ENCODE assay signal across 29 mouse cellular contexts in genomic region chr7:80526698-80527097, GRCm38 (mm10). TPM values are rescaled to one million over a fixed set of nuclear protein-coding genes. Genes with fewer than 3 reads are reported as not detected.
DNase-seq lines count a peak whose midpoint lies in the region; ATAC-seq and TF ChIP-seq lines count a peak whose summit lies in the region.
"Had no signal": no experiment of that assay in that cellular context is flagged by ENCODE, and none has a peak within 500 bp of the region (broad histone marks: within the 10 kb centered on the region; RNA-seq: fewer than 3 reads in every experiment).

No protein-coding gene starts in this region.

- WGBS in liver, embryonic 13.5 days (ENCODE audit: insufficient replicate concordance), result 61% methylated on average over 6 of the region's 6 CpGs
- WGBS in liver, postnatal 0 days (ENCODE audit: insufficient replicate concordance), result 73% methylated on average over 6 of the region's 6 CpGs

- H3K9me3 ChIP-seq in liver, embryonic 13.5 days (replicated peaks), result no peaks in the 10 kb centered on the region
- no peaks in the 10 kb centered on the region for H3K9me3 ChIP-seq in liver, postnatal 0 days (ENCODE audit: low read length)
- H3K9me3 ChIP-seq: embryonic facial prominence, embryonic 12.5 days; embryonic facial prominence, embryonic 15.5 days; G1E; heart, embryonic 12.5 days; heart, embryonic 15.5 days; hindbrain, embryonic 10.5 days; hindbrain, embryonic 13.5 days had no signal

- peaks cover 65% of the 10 kb centered on the region for H3K4me1 ChIP-seq in liver, embryonic 13.5 days (replicated peaks)
- peaks cover 12% of the 10 kb centered on the region for H3K4me1 ChIP-seq in liver, postnatal 0 days (ENCODE audit: insufficient read depth)
- H3K4me1 ChIP-seq: embryonic facial prominence, embryonic 15.5 days; heart, embryonic 15.5 days; hindbrain, embryonic 10.5 days; hindbrain, embryonic 13.5 days had no signal

- H3K4me3 ChIP-seq in liver, embryonic 13.5 days (replicated peaks), result no peak overlapping the region
- no peak overlapping the region for H3K4me3 ChIP-seq in liver, postnatal 0 days (ENCODE audit: low read depth, low read length)
- H3K4me3 ChIP-seq: embryonic facial prominence, embryonic 12.5 days; embryonic facial prominence, embryonic 15.5 days; heart, embryonic 12.5 days; heart, embryonic 15.5 days; hindbrain, embryonic 10.5 days; hindbrain, embryonic 13.5 days had no signal

- ATAC-seq in liver, embryonic 13.5 days (ENCODE audit: low read depth), result no peak
- no peak for ATAC-seq in liver, postnatal 0 days
- ATAC-seq: forebrain, embryonic 14.5 days; forebrain, postnatal 0 days; hindbrain, embryonic 16.5 days; Patski had no signal

- no peak for DNase-seq in liver, embryonic 13.5 days
- no peak for DNase-seq in liver, postnatal 0 days
- DNase-seq in lung, postnatal 14 days, result peak; percentile 6
- DNase-seq in lung, postnatal 36 days, result no peak
- peak; percentile 53 for DNase-seq in ES-CJ7 (ENCODE audit: low read depth, low spot score)
- peak; percentile 57 for DNase-seq in ZHBTc4 (ENCODE audit: low read depth, low spot score)
- DNase-seq in right cerebral cortex, postnatal 4 days, result no peak
- DNase-seq: adrenal gland, postnatal 10 days; B cell, adult 2 months; cerebellum, adult 11 months; cerebellum, adult 2 months; cerebellum, adult 9-11 months; cerebellum, postnatal 25 days; forebrain, postnatal 0 days; gastrocnemius, postnatal 25 days; heart, adult 18-20 months; heart, postnatal 10 days; heart, postnatal 36 days had no signal

- peaks cover 26% of the 10 kb centered on the region for H3K36me3 ChIP-seq in liver, embryonic 13.5 days
- no peaks in the 10 kb centered on the region for H3K36me3 ChIP-seq in liver, postnatal 0 days (replicated peaks; ENCODE audit: insufficient read depth, low read length)
- H3K36me3 ChIP-seq: embryonic facial prominence, embryonic 12.5 days; embryonic facial prominence, embryonic 15.5 days; heart, embryonic 12.5 days; heart, embryonic 15.5 days; hindbrain, embryonic 13.5 days had no signal

- H3K9ac ChIP-seq in liver, embryonic 13.5 days, result no peak overlapping the region
- no peak overlapping the region for H3K9ac ChIP-seq in liver, postnatal 0 days (replicated peaks)
- H3K9ac ChIP-seq: embryonic facial prominence, embryonic 12.5 days; embryonic facial prominence, embryonic 15.5 days; forebrain, postnatal 0 days; heart, embryonic 12.5 days; heart, embryonic 15.5 days; hindbrain, embryonic 13.5 days had no signal

- no peaks in the 10 kb centered on the region for H3K27me3 ChIP-seq in liver, embryonic 13.5 days
- no peaks in the 10 kb centered on the region for H3K27me3 ChIP-seq in liver, postnatal 0 days (ENCODE audit: insufficient read depth, low read length)
- H3K27me3 ChIP-seq: CH12.LX; embryonic facial prominence, embryonic 12.5 days; embryonic facial prominence, embryonic 15.5 days; heart, embryonic 12.5 days; heart, embryonic 15.5 days; hindbrain, embryonic 13.5 days; Patski had no signal

- peak overlapping the region; percentile 18; the same call in 1 of the 2 replicates for H3K27ac ChIP-seq in liver, embryonic 13.5 days
- no peak overlapping the region for H3K27ac ChIP-seq in liver, postnatal 0 days (ENCODE audit: low read depth)
- H3K27ac ChIP-seq: embryonic facial prominence, embryonic 12.5 days; embryonic facial prominence, embryonic 15.5 days; heart, embryonic 15.5 days; hindbrain, embryonic 10.5 days; hindbrain, embryonic 13.5 days had no signal

- no peak for TF ChIP-seq CTCF in liver, postnatal 0 days (IDR thresholded peaks at IDR 0.05; ENCODE audit: low read depth)

- H3K4me2 ChIP-seq in liver, embryonic 13.5 days, result no peak overlapping the region
- H3K4me2 ChIP-seq in liver, postnatal 0 days (ENCODE audit: low read depth, low read length), result no peak overlapping the region
- H3K4me2 ChIP-seq: embryonic facial prominence, embryonic 12.5 days; embryonic facial prominence, embryonic 15.5 days; heart, embryonic 12.5 days; heart, embryonic 15.5 days; hindbrain, embryonic 13.5 days had no signal

- TF ChIP-seq EP300 in liver, postnatal 0 days (IDR thresholded peaks at IDR 0.05; ENCODE audit: low read depth), result no peak

RNA-seq across cellular contexts. Expression of gene Blm, which starts 8.2 kb away (rescaled TPM):
- polyA plus RNA-seq in liver, embryonic 13.5 days (2015; fragmentation: Nextera tagmentation; extraction: Ambion mirVana), result 29.7 and 34.0 TPM in 2 replicates
- 8.1 and 11.8 TPM in 2 replicates for polyA plus RNA-seq in liver, postnatal 0 days (2015; fragmentation: Nextera tagmentation; extraction: Ambion mirVana)

Comparison
In these comparisons a context has a peak if more than half of its experiments do, and no peak if none do; other contexts are left out.
1. DNase-seq: peak in lung, postnatal 14 days (single experiment), ES-CJ7 (single experiment) and ZHBTc4 (single experiment); none in liver, embryonic 13.5 days (single experiment), liver, postnatal 0 days (single experiment), lung, postnatal 36 days (single experiment) and right cerebral cortex, postnatal 4 days (single experiment).